Mouse (Mus musculus) liver, postnatal 0 days (tissue): Measurements from ENCODE around the gene Rbpj. TPM values are rescaled to one million over a fixed set of nuclear protein-coding genes. Genes with fewer than 3 reads are reported as not detected.

Source experiments
- ATAC-seq: fragments of 200-750 bp; cut with Nextera tagmentation; 2 replicates; pipeline ENCODE4 v1.8.0; 2017; ENCODE audit warnings: mild to moderate bottlenecking, moderate library complexity
- DNase-seq: peaks from one replicate; pipeline ENCODE4 v3.0.0-alpha.2; 2016
- H3K27ac ChIP-seq: fragments of 300-500 bp; sonication (generic); 2 replicates; pipeline ENCODE4 v1.5.1; 2014; ENCODE audit warnings: antibody characterized with exemption, moderate library complexity, mild to moderate bottlenecking, low read depth
- H3K27me3 ChIP-seq: fragments of 300-500 bp; sonication (generic); 2 replicates; pipeline ENCODE4 v1.6.1; 2014; ENCODE audit warnings: low read length, control low read depth, mixed read lengths; ENCODE audit not compliant: insufficient read depth
- H3K36me3 ChIP-seq: fragments of 300-500 bp; sonication (generic); replicated peaks from 2 replicates; pipeline ENCODE4 v1.6.1; 2014; ENCODE audit warnings: mild to moderate bottlenecking, control low read depth, low read length, moderate library complexity, mixed read lengths; ENCODE audit not compliant: insufficient read depth
- H3K4me1 ChIP-seq: fragments of 300-500 bp; sonication (generic); 2 replicates; pipeline ENCODE4 v1.6.1; 2014; ENCODE audit warnings: antibody characterized with exemption, mild to moderate bottlenecking, control low read depth; ENCODE audit not compliant: insufficient read depth
- H3K4me2 ChIP-seq: fragments of 300-500 bp; sonication (generic); 2 replicates; pipeline ENCODE4 v1.6.1; 2014; ENCODE audit warnings: low read depth, mild to moderate bottlenecking, low read length, moderate library complexity, mixed read lengths
- H3K4me3 ChIP-seq: fragments of 300-500 bp; sonication (generic); 2 replicates; pipeline ENCODE4 v1.5.1; 2014; ENCODE audit warnings: low read depth, low read length
- H3K9ac ChIP-seq: fragments of 300-500 bp; sonication (generic); replicated peaks from 2 replicates; pipeline ENCODE4 v1.6.1; 2014; ENCODE audit warnings: mild to moderate bottlenecking, moderate library complexity
- H3K9me3 ChIP-seq: fragments of 300-500 bp; sonication (generic); 2 replicates; pipeline ENCODE4 v1.6.1; 2016; ENCODE audit warnings: mild to moderate bottlenecking, control low read depth, low read length, mixed read lengths
- CTCF ChIP-seq: sonication (generic); IDR thresholded peaks from 2 replicates; pipeline ENCODE4 v1.5.1; 2016; ENCODE audit warnings: antibody characterized with exemption, low read depth
- EP300 ChIP-seq: IDR thresholded peaks from 2 replicates; pipeline ENCODE4 v1.6.1; 2016; ENCODE audit warnings: antibody characterized with exemption, low read depth, mild to moderate bottlenecking
- WGBS: fragments of 180-500 bp; shearing (Covaris S2); extraction: QIAGEN DNeasy Blood & Tissue Kit; methylation state at CpG from one replicate; pipeline ENCODE4 v1.1.7; 2014; ENCODE audit not compliant: insufficient replicate concordance; 5-methylcytosine and 5-hydroxymethylcytosine counted together
- polyA plus RNA-seq: library from polyadenylated mRNA; unstranded; fragments of >200 nt; fragmentation: Nextera tagmentation; extraction: Ambion mirVana; gene quantifications from 2 replicates; pipeline ENCODE4 v1.2.1, GENCODE M21; 2015

Gene Rbpj
- polyA plus RNA-seq, 1 experiment from 2014 or later = 6.1 TPM

GRCm38 (mm10) chr5:53451829-53452228, 14.1 kb upstream of the Rbpj start:
- H3K9me3 ChIP-seq = no peaks in the 10 kb centered on the region
- ATAC-seq (peak; percentile 41; the same call in 1 of the 2 replicates), DNase-seq (no peak)
- H3K27me3 ChIP-seq = no peaks in the 10 kb centered on the region
- no peak overlapping the region for H3K27ac ChIP-seq
- 77% methylated on average over 8 of the region's 8 CpGs for WGBS
- H3K4me1 ChIP-seq = no peaks in the 10 kb centered on the region
- H3K4me3 ChIP-seq = no peak overlapping the region
- no peaks in the 10 kb centered on the region for H3K36me3 ChIP-seq
- no peak overlapping the region for H3K4me2 ChIP-seq
- H3K9ac ChIP-seq = no peak overlapping the region
- no peak for TF ChIP-seq CTCF
- no peak for TF ChIP-seq EP300

- Histone ChIP-seq H3K4me1 (no peaks in the 10 kb centered on the region), H3K27me3 (no peaks in the 10 kb centered on the region), H3K36me3 (no peaks in the 10 kb centered on the region), H3K4me2 (no peak overlapping the region), H3K27ac (no peak overlapping the region), H3K4me3 (no peak overlapping the region), H3K9me3 (no peaks in the 10 kb centered on the region), H3K9ac (no peak overlapping the region)
- DNase-seq = no peak
- 59% methylated on average over 3 of the region's 3 CpGs for WGBS
- ATAC-seq = no peak
- no peak for TF ChIP-seq CTCF
- TF ChIP-seq EP300 = no peak
Measured at GRCm38 (mm10) chr5:53452920-53453319, 13.0 kb upstream of the Rbpj start.

GRCm38 (mm10) chr5:53454706-53455105, 11.2 kb upstream of the Rbpj start:
- no peaks in the 10 kb centered on the region for H3K27me3 ChIP-seq
- no peak overlapping the region for H3K4me3 ChIP-seq
- WGBS = 54% methylated on average over 9 of the region's 9 CpGs
- no peaks in the 10 kb centered on the region for H3K4me1 ChIP-seq
- ATAC-seq = no peak
- H3K27ac ChIP-seq = no peak overlapping the region
- TF ChIP-seq CTCF = no peak
- TF ChIP-seq EP300 = no peak
- H3K9me3 ChIP-seq = no peaks in the 10 kb centered on the region
- no peak for DNase-seq
- H3K36me3 ChIP-seq = no peaks in the 10 kb centered on the region
- H3K9ac ChIP-seq = no peak overlapping the region
- H3K4me2 ChIP-seq = no peak overlapping the region

GRCm38 (mm10) chr5:53455459-53455858, 10.5 kb upstream of the Rbpj start:
- no peak for DNase-seq
- Histone ChIP-seq H3K9me3 (no peaks in the 10 kb centered on the region), H3K27me3 (no peaks in the 10 kb centered on the region), H3K4me2 (no peak overlapping the region), H3K9ac (no peak overlapping the region), H3K4me1 (no peaks in the 10 kb centered on the region), H3K36me3 (no peaks in the 10 kb centered on the region), H3K27ac (no peak overlapping the region), H3K4me3 (no peak overlapping the region)
- TF ChIP-seq EP300 = no peak
- TF ChIP-seq CTCF = no peak
- no peak for ATAC-seq
- 85% methylated on average over 5 of the region's 5 CpGs for WGBS

- WGBS = 52% methylated on average over 5 of the region's 5 CpGs
- H3K4me2 ChIP-seq = no peak overlapping the region
- ATAC-seq (no peak), DNase-seq (no peak)
- H3K36me3 ChIP-seq = no peaks in the 10 kb centered on the region
- H3K27me3 ChIP-seq = no peaks in the 10 kb centered on the region
- H3K27ac ChIP-seq = no peak overlapping the region
- no peaks in the 10 kb centered on the region for H3K4me1 ChIP-seq
- no peak overlapping the region for H3K9ac ChIP-seq
- H3K4me3 ChIP-seq = no peak overlapping the region
- no peak for TF ChIP-seq CTCF
- no peak for TF ChIP-seq EP300
- H3K9me3 ChIP-seq = no peaks in the 10 kb centered on the region
Measured at GRCm38 (mm10) chr5:53460196-53460595, 5.8 kb upstream of the Rbpj start.

- H3K27me3 ChIP-seq = no peaks in the 10 kb centered on the region
- peak; percentile 56; the same call in 1 of the 2 replicates for ATAC-seq
Measured at GRCm38 (mm10) chr5:53463098-53464018, 2.6 kb upstream of the Rbpj start.

More at GRCm38 (mm10) chr5:53463098-53464018, 2.6 kb upstream of the Rbpj start:
- Histone ChIP-seq H3K4me1 (no peaks in the 10 kb centered on the region), H3K4me3 (no peak overlapping the region), H3K36me3 (no peaks in the 10 kb centered on the region), H3K27ac (no peak overlapping the region), H3K9ac (no peak overlapping the region), H3K9me3 (no peaks in the 10 kb centered on the region), H3K4me2 (no peak overlapping the region)
- no peak for DNase-seq
- WGBS = 76% methylated on average over 11 of the region's 11 CpGs
- no peak for TF ChIP-seq CTCF
- no peak for TF ChIP-seq EP300
